Mouse (Mus musculus) thymus, adult 2 months (tissue): ENCODE measurements at regions not wholly inside any gene's neighbourhood (a gene's known extent, or its start where the extent isn't known, plus 50 kb on each side); places are given as distances from the start of the nearest gene placed in this dataset.

Experiments
- CTCF ChIP-seq: fragments of 200-500 bp; IDR thresholded peaks from 2 replicates; pipeline ENCODE4 v1.5.1; 2012; ENCODE audit warnings: mild to moderate bottlenecking, control low read depth, low read length, moderate library complexity, borderline replicate concordance; ENCODE audit not compliant: control insufficient read depth, poor library complexity, insufficient read depth; ENCODE audit errors: extremely low read depth
- POLR2A ChIP-seq: fragments of 200-500 bp; IDR thresholded peaks from 2 replicates; pipeline ENCODE4 v1.6.1; 2012; ENCODE audit warnings: mild to moderate bottlenecking, low read length, control low read depth, moderate library complexity; ENCODE audit not compliant: control insufficient read depth, poor library complexity, insufficient read depth; ENCODE audit errors: extremely low read depth

DNA sequence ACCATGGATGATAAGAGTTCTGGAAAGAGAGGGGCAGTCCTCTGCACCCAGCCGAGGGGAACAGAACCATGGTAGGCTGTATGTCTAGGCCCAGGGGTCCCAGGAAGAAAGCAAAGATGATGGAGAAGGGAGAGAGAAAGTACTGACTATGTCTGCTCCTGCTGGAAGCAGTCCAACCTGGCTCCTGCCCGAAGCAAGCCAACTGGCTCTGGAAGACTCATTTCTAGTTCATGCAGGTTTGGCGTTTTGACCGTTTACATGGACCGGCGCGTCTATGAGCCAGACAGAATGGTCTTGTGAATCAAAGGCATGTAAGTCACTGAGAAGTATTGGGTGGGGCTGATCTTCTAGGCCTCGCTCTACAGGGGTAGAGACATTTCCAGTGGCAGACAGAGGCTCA is 385.6 kb downstream of the Zfp536 start:
- TF ChIP-seq CTCF = no peak
- no peak for TF ChIP-seq POLR2A
